Mouse (Mus musculus) stomach, postnatal 0 days (tissue): ENCODE data around the gene Mt4.

Source experiments
- CTCF ChIP-seq: IDR thresholded peaks from 2 replicates; pipeline ENCODE4 v1.5.1; 2016; ENCODE audit warnings: antibody characterized with exemption, low read depth, mild to moderate bottlenecking, moderate library complexity
- EP300 ChIP-seq: optimal IDR thresholded peaks from 2 replicates; pipeline ENCODE3; 2016; ENCODE audit warnings: antibody characterized with exemption

DNA sequence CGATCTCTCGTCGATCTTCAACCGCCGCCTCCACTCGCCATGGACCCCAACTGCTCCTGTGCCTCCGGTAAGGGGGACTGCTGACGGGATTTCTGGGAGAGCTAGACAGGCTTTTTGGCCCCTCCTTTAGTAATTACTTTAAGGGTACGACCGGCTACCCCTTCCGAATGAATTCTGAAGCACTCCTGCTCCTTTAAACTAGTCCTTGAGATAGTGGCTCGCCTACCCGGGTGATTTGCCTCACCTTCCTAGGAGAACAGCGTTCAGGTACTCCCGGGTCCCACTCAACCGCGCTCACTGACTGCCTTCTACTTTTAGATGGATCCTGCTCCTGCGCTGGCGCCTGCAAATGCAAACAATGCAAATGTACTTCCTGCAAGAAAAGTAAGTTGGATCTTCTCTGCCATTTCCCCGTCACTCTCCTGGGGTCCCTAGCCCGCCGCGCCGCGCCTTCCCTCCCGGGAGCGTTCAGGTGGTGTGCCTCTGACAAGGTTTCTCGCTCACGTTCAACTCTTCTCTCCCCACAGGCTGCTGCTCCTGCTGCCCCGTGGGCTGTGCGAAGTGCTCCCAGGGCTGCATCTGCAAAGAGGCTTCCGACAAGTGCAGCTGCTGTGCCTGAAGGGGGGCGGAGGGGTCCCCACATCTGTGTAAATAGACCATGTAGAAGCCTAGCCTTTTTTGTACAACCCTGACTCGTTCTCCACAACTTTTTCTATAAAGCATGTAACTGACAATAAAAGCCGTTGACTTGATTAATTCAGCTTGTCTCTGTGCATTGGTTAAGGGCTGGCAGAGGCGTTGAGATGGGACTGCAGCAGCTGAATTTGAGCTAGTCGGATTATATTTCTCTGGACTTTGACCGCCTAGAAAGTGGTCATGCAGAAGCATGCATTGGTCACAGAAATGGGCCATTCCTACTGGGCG lies 36.1 kb downstream of the Mt4 start:
- no peak for TF ChIP-seq EP300
- TF ChIP-seq CTCF, result no peak
